Mouse (Mus musculus): ENCODE data around the gene Gpr149. TPM values are rescaled to one million over a fixed set of nuclear protein-coding genes. Genes with fewer than 3 reads are reported as not detected.

Gene Gpr149
- total and polyA plus RNA-seq, 2 experiments: not detected

DNA sequence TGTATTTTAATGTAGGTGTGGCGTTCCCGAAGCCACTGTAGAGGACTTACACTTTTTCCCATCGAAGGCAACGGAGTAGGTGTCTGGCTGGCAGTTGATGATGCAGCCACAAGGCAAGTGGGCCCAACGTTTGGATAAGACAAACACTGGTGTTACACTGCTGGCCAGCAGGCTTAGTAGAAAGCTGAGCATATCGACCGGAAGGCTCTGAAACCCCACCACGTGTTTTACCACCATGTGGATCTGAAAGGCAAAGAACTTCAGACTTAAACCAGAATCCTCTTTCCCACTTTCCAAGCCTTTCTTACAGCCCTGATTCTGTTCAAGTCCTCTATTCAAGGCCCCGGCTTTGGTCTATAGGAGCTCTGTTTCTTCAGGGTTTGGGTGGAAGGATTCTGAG, 2.5 kb downstream of the Gpr149 start:
- Histone ChIP-seq H3K4me3 (ENCODE audit: insufficient read depth, low read depth, low read length) (no peak overlapping the region), H3K9ac (ENCODE audit: low read depth, low read length) (no peak overlapping the region), H3K27ac (replicated peaks; ENCODE audit: insufficient read depth, low read depth, low read length) (no peak overlapping the region)

DNA sequence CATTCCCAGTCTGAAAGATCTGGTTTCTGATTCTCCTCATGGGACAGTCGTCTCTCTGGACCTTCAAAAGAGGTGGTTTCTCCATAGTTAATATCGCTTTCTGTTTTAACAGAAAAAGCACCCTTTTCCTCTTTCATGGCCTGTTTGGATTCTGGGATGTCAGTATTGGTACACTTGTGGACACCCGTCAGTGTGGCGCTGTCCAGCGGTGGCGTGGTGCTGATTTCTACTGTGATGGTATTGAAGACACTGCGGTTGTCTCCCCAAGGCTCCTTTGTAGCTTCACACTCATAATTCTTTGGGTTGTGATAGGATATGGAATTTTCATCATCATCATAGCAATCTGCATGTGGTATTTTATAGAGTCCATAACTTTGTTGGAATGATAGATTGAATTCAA, 10.1 kb downstream of the Gpr149 start:
- H3K79me2 ChIP-seq (ENCODE audit: control insufficient read depth, insufficient read depth, low read length): no peaks in the 10 kb centered on the region
- no peaks in the 10 kb centered on the region for H3K4me1 ChIP-seq (ENCODE audit: control insufficient read depth, insufficient read depth, low read length)
- H3K36me3 ChIP-seq (ENCODE audit: control insufficient read depth, insufficient read depth, low read length): no peaks in the 10 kb centered on the region
- H3K27ac ChIP-seq (replicated peaks; ENCODE audit: insufficient read depth, low read depth, low read length): no peak overlapping the region
- TF ChIP-seq CTCF (IDR thresholded peaks at IDR 0.05; ENCODE audit: low read depth, low read length): no peak
- no peak for TF ChIP-seq POLR2A (IDR thresholded peaks at IDR 0.05; ENCODE audit: extremely low read depth, insufficient read depth, low read length)
- no peak overlapping the region for H3K9ac ChIP-seq (ENCODE audit: low read depth, low read length)
- DNase-seq (ENCODE audit: extremely low read depth, low read depth, low spot score): no peak
- H3K4me3 ChIP-seq (ENCODE audit: insufficient read depth, low read depth, low read length): no peak overlapping the region
- WGBS: 26% methylated on average over 7 of the region's 7 CpGs
- H3K27me3 ChIP-seq (ENCODE audit: control insufficient read depth, insufficient read depth, low read length): no peaks in the 10 kb centered on the region

More for the DNA sequence above, 2.5 kb downstream of the Gpr149 start:
- Histone ChIP-seq H3K4me1 (ENCODE audit: control insufficient read depth, insufficient read depth, low read length) (no peaks in the 10 kb centered on the region), H3K79me2 (ENCODE audit: control insufficient read depth, insufficient read depth, low read length) (no peaks in the 10 kb centered on the region), H3K27me3 (ENCODE audit: control insufficient read depth, insufficient read depth, low read length) (peaks cover 6% of the 10 kb centered on the region), H3K36me3 (ENCODE audit: control insufficient read depth, insufficient read depth, low read length) (no peaks in the 10 kb centered on the region)
- DNase-seq (ENCODE audit: extremely low read depth, low read depth, low spot score): no peak
- 67% methylated on average over 9 of the region's 9 CpGs for WGBS
- TF ChIP-seq CTCF (IDR thresholded peaks at IDR 0.05; ENCODE audit: low read depth, low read length) (no peak), POLR2A (IDR thresholded peaks at IDR 0.05; ENCODE audit: extremely low read depth, insufficient read depth, low read length) (no peak)

DNA sequence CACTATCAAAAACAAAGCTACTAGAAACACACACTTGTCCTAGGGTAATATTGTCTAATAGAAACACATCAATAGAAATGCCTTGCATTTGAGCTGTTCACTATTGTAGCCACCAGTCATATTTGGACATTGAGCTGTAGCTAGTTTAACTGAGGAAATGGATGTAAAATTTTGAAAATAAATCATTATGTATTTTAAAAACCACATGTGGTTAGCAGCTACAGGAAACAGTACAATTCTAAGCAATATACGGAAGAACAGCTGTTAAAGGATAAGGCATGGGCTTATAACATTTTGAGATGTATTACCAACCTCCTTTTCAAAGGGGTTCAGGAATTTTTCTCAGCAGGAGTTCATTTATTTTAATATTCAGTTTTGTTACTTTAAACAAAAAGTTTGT, 19.9 kb downstream of the Gpr149 start:
- no peaks in the 10 kb centered on the region for H3K36me3 ChIP-seq (ENCODE audit: control insufficient read depth, insufficient read depth, low read length)
- H3K79me2 ChIP-seq (ENCODE audit: control insufficient read depth, insufficient read depth, low read length): no peaks in the 10 kb centered on the region
- no peak overlapping the region for H3K9ac ChIP-seq (ENCODE audit: low read depth, low read length)
- H3K27me3 ChIP-seq (ENCODE audit: control insufficient read depth, insufficient read depth, low read length): no peaks in the 10 kb centered on the region
- 88% methylated on average over 1 of the region's 1 CpGs for WGBS
- no peak overlapping the region for H3K27ac ChIP-seq (replicated peaks; ENCODE audit: insufficient read depth, low read depth, low read length)
- no peak for TF ChIP-seq POLR2A (IDR thresholded peaks at IDR 0.05; ENCODE audit: extremely low read depth, insufficient read depth, low read length)
- TF ChIP-seq CTCF (IDR thresholded peaks at IDR 0.05; ENCODE audit: low read depth, low read length): no peak
- H3K4me1 ChIP-seq (ENCODE audit: control insufficient read depth, insufficient read depth, low read length): no peaks in the 10 kb centered on the region
- no peak for DNase-seq (ENCODE audit: extremely low read depth, low read depth, low spot score)
- no peak overlapping the region for H3K4me3 ChIP-seq (ENCODE audit: insufficient read depth, low read depth, low read length)

DNA sequence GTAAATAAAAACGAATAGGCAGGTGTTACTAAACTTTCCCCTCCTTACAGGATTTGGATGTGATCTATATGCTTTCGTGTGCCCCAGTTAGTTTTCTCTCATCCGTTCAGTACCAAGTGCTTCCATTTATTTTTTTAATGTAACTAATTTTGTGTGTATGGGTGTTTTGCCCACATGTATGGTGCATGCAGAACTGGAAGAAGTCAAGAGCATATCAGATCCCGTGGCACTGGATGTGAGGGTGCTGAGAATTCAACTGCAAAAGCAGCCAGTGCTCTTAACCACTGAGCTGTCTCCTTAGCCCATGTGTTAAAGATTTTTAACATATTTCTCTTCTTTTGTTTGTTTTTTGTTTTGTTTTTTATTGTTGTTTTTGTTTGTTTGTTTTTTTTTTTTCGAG, 77.3 kb downstream of the Gpr149 start:
- H3K4me3 ChIP-seq (ENCODE audit: insufficient read depth, low read depth, low read length): no peak overlapping the region
- H3K79me2 ChIP-seq (ENCODE audit: control insufficient read depth, insufficient read depth, low read length): no peaks in the 10 kb centered on the region
- DNase-seq (ENCODE audit: extremely low read depth, low read depth, low spot score): no peak
- no peaks in the 10 kb centered on the region for H3K4me1 ChIP-seq (ENCODE audit: control insufficient read depth, insufficient read depth, low read length)
- TF ChIP-seq POLR2A (IDR thresholded peaks at IDR 0.05; ENCODE audit: extremely low read depth, insufficient read depth, low read length): no peak
- no peak for TF ChIP-seq CTCF (IDR thresholded peaks at IDR 0.05; ENCODE audit: low read depth, low read length)
- WGBS: 58% methylated on average over 5 of the region's 5 CpGs
- no peak overlapping the region for H3K9ac ChIP-seq (ENCODE audit: low read depth, low read length)
- H3K27me3 ChIP-seq (ENCODE audit: control insufficient read depth, insufficient read depth, low read length): no peaks in the 10 kb centered on the region; the same call in 1 of the 2 replicates
- H3K36me3 ChIP-seq (ENCODE audit: control insufficient read depth, insufficient read depth, low read length): no peaks in the 10 kb centered on the region
- no peak overlapping the region for H3K27ac ChIP-seq (replicated peaks; ENCODE audit: insufficient read depth, low read depth, low read length)

DNA sequence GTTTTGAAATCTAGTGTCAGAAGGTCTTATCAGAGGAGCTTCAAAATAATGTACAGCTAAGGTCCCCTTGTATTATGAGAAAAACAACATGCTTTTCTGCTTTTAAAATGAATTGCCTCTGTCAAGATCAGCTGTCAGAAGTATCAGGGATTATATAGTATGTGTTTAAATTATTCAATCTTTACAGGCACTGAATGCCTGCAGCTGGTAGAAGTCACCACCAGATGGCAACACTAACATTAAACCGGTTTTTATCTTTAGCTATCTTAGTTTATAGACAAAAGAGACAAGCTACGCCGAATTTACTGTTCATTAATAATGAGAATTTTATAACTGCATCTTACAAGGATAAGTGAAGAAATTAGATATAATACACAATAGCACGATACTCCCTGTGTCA, 77.8 kb downstream of the Gpr149 start:
- H3K36me3 ChIP-seq (ENCODE audit: control insufficient read depth, insufficient read depth, low read length): no peaks in the 10 kb centered on the region
- no peak for TF ChIP-seq POLR2A (IDR thresholded peaks at IDR 0.05; ENCODE audit: extremely low read depth, insufficient read depth, low read length)
- TF ChIP-seq CTCF (IDR thresholded peaks at IDR 0.05; ENCODE audit: low read depth, low read length): peak; percentile 14; the same call in 1 of the 2 replicates
- H3K27me3 ChIP-seq (ENCODE audit: control insufficient read depth, insufficient read depth, low read length): no peaks in the 10 kb centered on the region; the same call in 1 of the 2 replicates
- no peak overlapping the region for H3K27ac ChIP-seq (replicated peaks; ENCODE audit: insufficient read depth, low read depth, low read length)
- H3K4me1 ChIP-seq (ENCODE audit: control insufficient read depth, insufficient read depth, low read length): no peaks in the 10 kb centered on the region
- no peaks in the 10 kb centered on the region for H3K79me2 ChIP-seq (ENCODE audit: control insufficient read depth, insufficient read depth, low read length)
- WGBS: 36% methylated on average over 4 of the region's 4 CpGs
- no peak overlapping the region for H3K9ac ChIP-seq (ENCODE audit: low read depth, low read length)
- DNase-seq (ENCODE audit: extremely low read depth, low read depth, low spot score): no peak
- H3K4me3 ChIP-seq (ENCODE audit: insufficient read depth, low read depth, low read length): no peak overlapping the region

DNA sequence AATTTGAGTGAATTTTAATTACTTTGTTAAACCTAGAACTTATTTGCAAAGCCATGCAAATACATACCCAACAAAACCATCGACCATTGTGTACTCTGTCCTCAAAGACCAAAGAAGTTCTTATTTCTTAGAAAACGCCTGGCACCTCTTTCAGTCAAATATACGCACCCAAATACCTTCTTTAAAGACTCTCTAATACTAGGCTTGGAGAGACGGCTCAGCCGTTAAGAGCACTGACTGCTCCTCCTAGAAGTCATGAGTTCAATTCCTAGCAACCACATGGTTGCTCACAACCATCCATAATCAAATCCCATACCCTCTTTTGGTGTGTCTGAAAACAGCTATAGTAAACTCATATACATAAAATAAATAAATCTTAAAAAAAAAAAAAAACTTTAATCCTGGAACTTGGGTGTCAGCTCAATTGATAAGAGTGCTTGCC, 97.7 kb downstream of the Gpr149 start:
- TF ChIP-seq POLR2A (IDR thresholded peaks at IDR 0.05; ENCODE audit: extremely low read depth, insufficient read depth, low read length): no peak
- TF ChIP-seq CTCF (IDR thresholded peaks at IDR 0.05; ENCODE audit: low read depth, low read length): no peak

More for the DNA sequence above, 97.7 kb downstream of the Gpr149 start:
- H3K79me2 ChIP-seq (ENCODE audit: control insufficient read depth, insufficient read depth, low read length): peaks cover 4% of the 10 kb centered on the region; the same call in 1 of the 2 replicates
- H3K36me3 ChIP-seq (ENCODE audit: control insufficient read depth, insufficient read depth, low read length): peaks cover under 1% of the 10 kb centered on the region; the same call in 1 of the 2 replicates
- H3K4me1 ChIP-seq (ENCODE audit: control insufficient read depth, insufficient read depth, low read length): peaks cover 4% of the 10 kb centered on the region; the same call in 1 of the 2 replicates
- H3K27me3 ChIP-seq (ENCODE audit: control insufficient read depth, insufficient read depth, low read length): no peaks in the 10 kb centered on the region
- WGBS: 35% methylated on average over 5 of the region's 5 CpGs
- no peak for DNase-seq (ENCODE audit: extremely low read depth, low read depth, low spot score)
- H3K27ac ChIP-seq (replicated peaks; ENCODE audit: insufficient read depth, low read depth, low read length): no peak overlapping the region
- H3K9ac ChIP-seq (ENCODE audit: low read depth, low read length): no peak overlapping the region
- peak overlapping the region; percentile 95; the same call in 1 of the 2 replicates for H3K4me3 ChIP-seq (ENCODE audit: insufficient read depth, low read depth, low read length)
